8 mouse cellular contexts compared by ENCODE assay signal in genomic region chr2:5941861-5942415, GRCm38 (mm10). TPM values are rescaled to one million over a fixed set of nuclear protein-coding genes. Genes with fewer than 3 reads are reported as not detected.
DNase-seq lines count a peak whose midpoint lies in the region; ATAC-seq and TF ChIP-seq lines count a peak whose summit lies in the region.

No protein-coding gene starts in this region.

- H3K9me3 ChIP-seq in kidney, embryonic 14.5 days (ENCODE audit: control insufficient read depth, low read length), result no peaks in the 10 kb centered on the region
- no peaks in the 10 kb centered on the region for H3K9me3 ChIP-seq in intestine, embryonic 16.5 days (ENCODE audit: control insufficient read depth, low read length)

- no peaks in the 10 kb centered on the region for H3K4me1 ChIP-seq in kidney, embryonic 14.5 days (ENCODE audit: control insufficient read depth, insufficient read depth, low read length)
- no peaks in the 10 kb centered on the region for H3K4me1 ChIP-seq in cortical plate, adult 2 months (ENCODE audit: control insufficient read depth, insufficient read depth, low read length)
- no peaks in the 10 kb centered on the region; the same call in 1 of the 2 replicates for H3K4me1 ChIP-seq in intestine, embryonic 16.5 days (ENCODE audit: control insufficient read depth, insufficient read depth, low read length)

- H3K4me3 ChIP-seq in kidney, embryonic 14.5 days (ENCODE audit: low read length), result peak overlapping the region; percentile 53
- peak overlapping the region; percentile 71 for H3K4me3 ChIP-seq in cortical plate, adult 2 months (ENCODE audit: insufficient read depth, low read length)
- peak overlapping the region; percentile 70 for H3K4me3 ChIP-seq in intestine, embryonic 16.5 days (ENCODE audit: low read length)
- H3K4me3 ChIP-seq in myocyte, result peak overlapping the region; percentile 13

- no peaks in the 10 kb centered on the region for H3K79me2 ChIP-seq in myocyte (ENCODE audit: control insufficient read depth, insufficient read depth)

- H3K9ac ChIP-seq in kidney, embryonic 14.5 days (ENCODE audit: low read depth, low read length), result peak overlapping the region; percentile 67
- H3K9ac ChIP-seq in intestine, embryonic 16.5 days (ENCODE audit: low read depth, low read length), result peak overlapping the region; percentile 69

- H3K36me3 ChIP-seq in kidney, embryonic 14.5 days (ENCODE audit: control insufficient read depth, insufficient read depth, low read length), result no peaks in the 10 kb centered on the region
- H3K36me3 ChIP-seq in intestine, embryonic 16.5 days (ENCODE audit: control insufficient read depth, insufficient read depth, low read length), result no peaks in the 10 kb centered on the region
- H3K36me3 ChIP-seq in myocyte (ENCODE audit: control insufficient read depth, insufficient read depth), result no peaks in the 10 kb centered on the region

- DNase-seq in kidney, adult 8-10 months, result no peak
- DNase-seq in spleen, postnatal 4 days (ENCODE audit: low spot score in 2 of 2), result no peak
- no peak for DNase-seq in right cerebral cortex, adult 18-20 months
- no peak for DNase-seq in testis, postnatal 10 days (ENCODE audit: low spot score)

- no peak for TF ChIP-seq CTCF in cortical plate, adult 2 months (IDR thresholded peaks at IDR 0.05; ENCODE audit: extremely low read depth, insufficient read depth, low read length)

- TF ChIP-seq POLR2A in cortical plate, adult 2 months (IDR thresholded peaks at IDR 0.05; ENCODE audit: extremely low read depth, insufficient read depth, low read length), result no peak
- TF ChIP-seq POLR2A in myocyte (IDR thresholded peaks at IDR 0.05; ENCODE audit: insufficient read length, low read depth), result no peak

- no peak for ATAC-seq in kidney, embryonic 14.5 days (ENCODE audit: low FRiP score, low TSS enrichment)
- ATAC-seq in intestine, embryonic 16.5 days, result no peak

- peak overlapping the region; percentile 66 for H3K4me2 ChIP-seq in kidney, embryonic 14.5 days (replicated peaks; ENCODE audit: low read depth, low read length)
- H3K4me2 ChIP-seq in intestine, embryonic 16.5 days (ENCODE audit: low read depth, low read length), result peak overlapping the region; percentile 86
- peak overlapping the region; percentile 42 for H3K4me2 ChIP-seq in myocyte (ENCODE audit: low read depth)

- no peak overlapping the region for H3K27ac ChIP-seq in kidney, embryonic 14.5 days (ENCODE audit: low read depth, low read length)
- no peak overlapping the region for H3K27ac ChIP-seq in cortical plate, adult 2 months (ENCODE audit: insufficient read depth, low read length)
- H3K27ac ChIP-seq in intestine, embryonic 16.5 days (ENCODE audit: low read length), result no peak overlapping the region

- WGBS in kidney, embryonic 14.5 days, result 62% methylated on average over 11 of the region's 11 CpGs
- WGBS in intestine, embryonic 16.5 days, result 59% methylated on average over 11 of the region's 11 CpGs

- no peak overlapping the region for H3ac ChIP-seq in myocyte (ENCODE audit: control insufficient read depth, insufficient read length)

- H3K27me3 ChIP-seq in kidney, embryonic 14.5 days (ENCODE audit: control insufficient read depth, insufficient read depth, low read length), result no peaks in the 10 kb centered on the region
- no peaks in the 10 kb centered on the region for H3K27me3 ChIP-seq in intestine, embryonic 16.5 days (replicated peaks; ENCODE audit: control insufficient read depth, insufficient read depth, low read length)
- H3K27me3 ChIP-seq in myocyte (ENCODE audit: control insufficient read depth, insufficient read depth, insufficient read length), result no peaks in the 10 kb centered on the region

TF ChIP-seq in myocyte, 11 proteins besides CTCF, POLR2A, EP300 and RAD21:
- TF ChIP-seq CEBPB (IDR thresholded peaks at IDR 0.05; ENCODE audit: insufficient read depth, poor library complexity, severe bottlenecking) (no peak), POLR2AphosphoS2 (IDR thresholded peaks at IDR 0.05; ENCODE audit: insufficient read length, low read depth) (no peak), REST (IDR thresholded peaks at IDR 0.05; ENCODE audit: insufficient read depth, insufficient read length) (no peak), MYOG (IDR thresholded peaks at IDR 0.05; ENCODE audit: control insufficient read depth in 1 of 3, insufficient read depth in 1 of 3, insufficient read length in 2 of 3, low read depth in 2 of 3) (no peak), USF1 (IDR thresholded peaks at IDR 0.05; ENCODE audit: low read depth) (no peak), TCF12 (IDR thresholded peaks at IDR 0.05; ENCODE audit: insufficient read depth, poor library complexity, severe bottlenecking) (no peak), SRF (IDR thresholded peaks at IDR 0.05; ENCODE audit: control insufficient read depth, insufficient read length, low read depth) (no peak), MAX (IDR thresholded peaks at IDR 0.05; ENCODE audit: low read depth) (no peak), MYOD1 (IDR thresholded peaks at IDR 0.05; ENCODE audit: control insufficient read depth in 1 of 3, insufficient read length in 2 of 3, low read depth in 2 of 3) (no peak)

RNA-seq across cellular contexts. Expression of gene Dhtkd1, which starts 0.7 kb away (rescaled TPM):
- 4.0 and 5.5 TPM in 2 replicates for polyA plus RNA-seq in kidney, embryonic 14.5 days (2014; fragmentation: Nextera tagmentation; extraction: Ambion mirVana)
- polyA plus RNA-seq in cortical plate, adult 2 months (2012; rRNA removed), result 8.6 and 9.0 TPM in 2 replicates
- 2.3 and 2.4 TPM in 2 replicates for polyA plus RNA-seq in intestine, embryonic 16.5 days (2015; fragmentation: Nextera tagmentation; extraction: Ambion mirVana)
- 0.12 TPM for polyA plus RNA-seq in myocyte (2012; fragmentation: generic; extraction: Trizol)

RNA-seq across cellular contexts. Expression of gene Upf2, which starts 9.3 kb away (rescaled TPM):
- polyA plus RNA-seq in kidney, embryonic 14.5 days (2014; fragmentation: Nextera tagmentation; extraction: Ambion mirVana), result 12.1 and 12.5 TPM in 2 replicates
- 19.0 and 20.8 TPM in 2 replicates for polyA plus RNA-seq in cortical plate, adult 2 months (2012; rRNA removed)
- 7.2 and 7.9 TPM in 2 replicates for polyA plus RNA-seq in intestine, embryonic 16.5 days (2015; fragmentation: Nextera tagmentation; extraction: Ambion mirVana)
- polyA plus RNA-seq in myocyte (2012; fragmentation: generic; extraction: Trizol), result 3.8 TPM

RNA-seq across cellular contexts. Expression of gene Sec61a2, which starts 46.7 kb away (rescaled TPM):
- 85.3 and 102 TPM in 2 replicates for polyA plus RNA-seq in kidney, embryonic 14.5 days (2014; fragmentation: Nextera tagmentation; extraction: Ambion mirVana)
- 171 and 187 TPM in 2 replicates for polyA plus RNA-seq in cortical plate, adult 2 months (2012; rRNA removed)
- polyA plus RNA-seq in intestine, embryonic 16.5 days (2015; fragmentation: Nextera tagmentation; extraction: Ambion mirVana), result 55.7 and 61.8 TPM in 2 replicates
- 28.2 TPM for polyA plus RNA-seq in myocyte (2012; fragmentation: generic; extraction: Trizol)

Comparison
In these comparisons a context has a peak if more than half of its experiments do, and no peak if none do; other contexts are left out.
1. H3K4me3 ChIP-seq: peak in every context shown above with its lines; median percentile 71 in cortical plate, adult 2 months; 70 in intestine, embryonic 16.5 days; 53 in kidney, embryonic 14.5 days; 13 in myocyte.